In genomic region chr13:29460741-29461140, GRCm38 (mm10) we compare ENCODE assay signal across 21 mouse cellular contexts.
A peak's percentile ranks its signal among the peaks of the same experiment; 100 is the strongest.
DNase-seq lines count a peak whose midpoint lies in the region; ATAC-seq lines count a peak whose summit lies in the region.
"Had no signal": no experiment of that assay in that cellular context is flagged by ENCODE, and none has a peak within 500 bp of the region (broad histone marks: within the 10 kb centered on the region; RNA-seq: fewer than 3 reads in every experiment).

No protein-coding gene starts in this region.

- no peak overlapping the region for H3K4me3 ChIP-seq in forebrain, embryonic 10.5 days
- H3K4me3 ChIP-seq in forebrain, embryonic 12.5 days (replicated peaks) = no peak overlapping the region
- H3K4me3 ChIP-seq in heart, embryonic 10.5 days = no peak overlapping the region
- H3K4me3 ChIP-seq in embryonic facial prominence, embryonic 14.5 days (ENCODE audit: low read depth, low read length) = no peak overlapping the region
- H3K4me3 ChIP-seq: embryonic facial prominence, embryonic 15.5 days; forebrain, embryonic 13.5 days; hindbrain, embryonic 13.5 days had no signal

- peak; percentile 8 for DNase-seq in forebrain, embryonic 10.5 days (ENCODE audit: extremely low spot score, low spot score)
- peak; percentile 36 for DNase-seq in heart, embryonic 10.5 days (ENCODE audit: low spot score)
- no peak for DNase-seq in heart, postnatal 4 days
- peak; percentile 49 for DNase-seq in embryonic facial prominence, embryonic 14.5 days (ENCODE audit: low spot score)
- no peak for DNase-seq in layer of hippocampus, adult 11-12 months (ENCODE audit: low spot score)
- DNase-seq in lung, adult 18-20 months = no peak
- DNase-seq: adrenal gland, adult 2 months; adrenal gland, postnatal 25 days; cerebellum, adult 2 months; cerebellum, postnatal 10 days; forebrain, postnatal 0 days; gastrocnemius, postnatal 36 days; heart, adult 11 months; heart, postnatal 10 days; kidney, adult 11 months had no signal

- H3K4me1 ChIP-seq in forebrain, embryonic 10.5 days = no peaks in the 10 kb centered on the region
- no peaks in the 10 kb centered on the region for H3K4me1 ChIP-seq in forebrain, embryonic 12.5 days
- peaks cover 13% of the 10 kb centered on the region for H3K4me1 ChIP-seq in heart, embryonic 10.5 days
- H3K4me1 ChIP-seq in embryonic facial prominence, embryonic 14.5 days (ENCODE audit: control insufficient read depth, insufficient read depth, low read length) = peaks cover 7% of the 10 kb centered on the region
- H3K4me1 ChIP-seq: embryonic facial prominence, embryonic 15.5 days; forebrain, embryonic 13.5 days; hindbrain, embryonic 13.5 days had no signal

- H3K27ac ChIP-seq in forebrain, embryonic 10.5 days = no peak overlapping the region
- no peak overlapping the region for H3K27ac ChIP-seq in forebrain, embryonic 12.5 days
- H3K27ac ChIP-seq in heart, embryonic 10.5 days = no peak overlapping the region
- H3K27ac ChIP-seq in embryonic facial prominence, embryonic 14.5 days (replicated peaks; ENCODE audit: low read depth, low read length) = no peak overlapping the region
- H3K27ac ChIP-seq: embryonic facial prominence, embryonic 15.5 days; forebrain, embryonic 13.5 days; hindbrain, embryonic 13.5 days; hindbrain, postnatal 0 days had no signal

- H3K27me3 ChIP-seq in forebrain, embryonic 10.5 days (ENCODE audit: poor library complexity, severe bottlenecking) = no peaks in the 10 kb centered on the region
- no peaks in the 10 kb centered on the region for H3K27me3 ChIP-seq in forebrain, embryonic 12.5 days
- no peaks in the 10 kb centered on the region for H3K27me3 ChIP-seq in heart, embryonic 10.5 days (ENCODE audit: insufficient read depth, poor library complexity, severe bottlenecking)
- H3K27me3 ChIP-seq in embryonic facial prominence, embryonic 14.5 days (replicated peaks; ENCODE audit: control insufficient read depth, insufficient read depth, low read length) = no peaks in the 10 kb centered on the region
- H3K27me3 ChIP-seq: CH12.LX; embryonic facial prominence, embryonic 15.5 days; forebrain, embryonic 13.5 days; hindbrain, embryonic 13.5 days had no signal

- H3K4me2 ChIP-seq in forebrain, embryonic 12.5 days = no peak overlapping the region
- no peak overlapping the region for H3K4me2 ChIP-seq in embryonic facial prominence, embryonic 14.5 days (ENCODE audit: low read depth, low read length)
- H3K4me2 ChIP-seq: embryonic facial prominence, embryonic 15.5 days; forebrain, embryonic 13.5 days; hindbrain, embryonic 13.5 days had no signal

- H3K9me3 ChIP-seq in forebrain, embryonic 10.5 days = no peaks in the 10 kb centered on the region
- H3K9me3 ChIP-seq in forebrain, embryonic 12.5 days = no peaks in the 10 kb centered on the region
- no peaks in the 10 kb centered on the region for H3K9me3 ChIP-seq in heart, embryonic 10.5 days
- no peaks in the 10 kb centered on the region for H3K9me3 ChIP-seq in embryonic facial prominence, embryonic 14.5 days (ENCODE audit: control insufficient read depth, low read length)
- H3K9me3 ChIP-seq: embryonic facial prominence, embryonic 15.5 days; forebrain, embryonic 13.5 days; hindbrain, embryonic 13.5 days had no signal

- WGBS in forebrain, embryonic 10.5 days = 83% methylated on average over 5 of the region's 5 CpGs
- WGBS in forebrain, embryonic 12.5 days = 83% methylated on average over 5 of the region's 5 CpGs
- WGBS in heart, embryonic 10.5 days = 72% methylated on average over 5 of the region's 5 CpGs
- 32% methylated on average over 5 of the region's 5 CpGs for WGBS in embryonic facial prominence, embryonic 14.5 days

- no peak for ATAC-seq in forebrain, embryonic 12.5 days (ENCODE audit: low FRiP score)
- ATAC-seq in embryonic facial prominence, embryonic 14.5 days (ENCODE audit: low read depth) = no peak
- ATAC-seq: forebrain, embryonic 13.5 days; forebrain, postnatal 0 days; hindbrain, postnatal 0 days had no signal

- H3K36me3 ChIP-seq in forebrain, embryonic 10.5 days (replicated peaks) = no peaks in the 10 kb centered on the region
- H3K36me3 ChIP-seq in forebrain, embryonic 12.5 days (replicated peaks) = no peaks in the 10 kb centered on the region
- no peaks in the 10 kb centered on the region for H3K36me3 ChIP-seq in heart, embryonic 10.5 days
- H3K36me3 ChIP-seq in embryonic facial prominence, embryonic 14.5 days (ENCODE audit: control insufficient read depth, insufficient read depth, low read length) = no peaks in the 10 kb centered on the region
- H3K36me3 ChIP-seq: embryonic facial prominence, embryonic 15.5 days; hindbrain, embryonic 13.5 days had no signal

- H3K9ac ChIP-seq in forebrain, embryonic 12.5 days = no peak overlapping the region
- no peak overlapping the region for H3K9ac ChIP-seq in embryonic facial prominence, embryonic 14.5 days (ENCODE audit: low read depth, low read length)
- H3K9ac ChIP-seq: embryonic facial prominence, embryonic 15.5 days; forebrain, embryonic 13.5 days; forebrain, postnatal 0 days; hindbrain, embryonic 13.5 days had no signal

Comparison
In these comparisons a context has a peak if more than half of its experiments do, and no peak if none do; other contexts are left out.
1. DNase-seq: peak in forebrain, embryonic 10.5 days (single experiment), heart, embryonic 10.5 days (single experiment) and embryonic facial prominence, embryonic 14.5 days (single experiment); none in heart, postnatal 4 days (single experiment), layer of hippocampus, adult 11-12 months (single experiment) and lung, adult 18-20 months (0 of 2).